Mouse (Mus musculus) limb, embryonic 14.5 days (tissue): ENCODE data around the gene Maats1. TPM values are rescaled to one million over a fixed set of nuclear protein-coding genes. Genes with fewer than 3 reads are reported as not detected.

Experiments used
- ATAC-seq: fragments of 200-750 bp; cut with Nextera tagmentation; 2 replicates; pipeline ENCODE4 v1.8.0; 2017; ENCODE audit warnings: low read depth, moderate number of reproducible peaks, moderate TSS enrichment; ENCODE audit not compliant: low FRiP score
- DNase-seq: peaks from one replicate; pipeline ENCODE4 v3.0.0-alpha.2; 2015; ENCODE audit warnings: low spot score
- H3K27ac ChIP-seq: fragments of 300-500 bp; sonication (generic); replicated peaks from 2 replicates; pipeline ENCODE4 v1.5.1; 2014; ENCODE audit warnings: low read depth, mild to moderate bottlenecking, low read length, moderate library complexity, mixed read lengths
- H3K27me3 ChIP-seq: fragments of 300-500 bp; sonication (generic); 2 replicates; pipeline ENCODE4 v1.6.1; 2014; ENCODE audit warnings: low read length, mixed read lengths; ENCODE audit not compliant: control insufficient read depth, insufficient read depth
- H3K36me3 ChIP-seq: fragments of 300-500 bp; sonication (generic); 2 replicates; pipeline ENCODE4 v1.6.1; 2014; ENCODE audit warnings: mild to moderate bottlenecking, low read length, moderate library complexity, mixed read lengths; ENCODE audit not compliant: control insufficient read depth, insufficient read depth
- H3K4me1 ChIP-seq: fragments of 300-500 bp; sonication (generic); 2 replicates; pipeline ENCODE4 v1.6.1; 2014; ENCODE audit warnings: antibody characterized with exemption, low read length, mixed read lengths; ENCODE audit not compliant: control insufficient read depth, insufficient read depth
- H3K4me2 ChIP-seq: fragments of 300-500 bp; sonication (generic); replicated peaks from 2 replicates; pipeline ENCODE4 v1.6.1; 2014; ENCODE audit warnings: low read depth, mild to moderate bottlenecking, low read length, moderate library complexity; ENCODE audit not compliant: severe bottlenecking
- H3K4me3 ChIP-seq: fragments of 300-500 bp; sonication (generic); replicated peaks from 2 replicates; pipeline ENCODE4 v1.5.1; 2014; ENCODE audit warnings: low read length
- H3K9ac ChIP-seq: fragments of 300-500 bp; sonication (generic); 2 replicates; pipeline ENCODE4 v1.6.1; 2014; ENCODE audit warnings: mild to moderate bottlenecking, low read depth, low read length, moderate library complexity; ENCODE audit not compliant: severe bottlenecking
- H3K9me3 ChIP-seq: fragments of 300-500 bp; sonication (generic); 2 replicates; pipeline ENCODE4 v1.6.1; 2016; ENCODE audit warnings: low read length; ENCODE audit not compliant: control insufficient read depth
- POLR2A ChIP-seq: fragments of 200-500 bp; IDR thresholded peaks from 2 replicates; pipeline ENCODE4 v1.8.0; 2012; ENCODE audit warnings: inconsistent platforms, mild to moderate bottlenecking, moderate library complexity, borderline replicate concordance; ENCODE audit not compliant: insufficient read depth, insufficient read length; ENCODE audit errors: extremely low read depth
- WGBS: fragments of 180-500 bp; shearing (Covaris S2); extraction: QIAGEN DNeasy Blood & Tissue Kit; methylation state at CpG from one replicate; pipeline ENCODE4 v1.1.7; 2014; 5-methylcytosine and 5-hydroxymethylcytosine counted together
- polyA plus RNA-seq, 2 experiments: library from polyadenylated mRNA; depleted of rRNA in 1 of 2; stranded (reverse) in 1 of 2; unstranded in 1 of 2; fragments of >200 nt; fragmentation: Nextera tagmentation in 1 of 2; extraction: Ambion mirVana in 1 of 2; gene quantifications; 2 replicates each; pipeline versions ENCODE4 v1.2.1 to v1.2.3; 2012 to 2014

The Maats1 gene
- polyA plus RNA-seq, 2 experiments = 0.10 TPM; not detected in 1

DNA sequence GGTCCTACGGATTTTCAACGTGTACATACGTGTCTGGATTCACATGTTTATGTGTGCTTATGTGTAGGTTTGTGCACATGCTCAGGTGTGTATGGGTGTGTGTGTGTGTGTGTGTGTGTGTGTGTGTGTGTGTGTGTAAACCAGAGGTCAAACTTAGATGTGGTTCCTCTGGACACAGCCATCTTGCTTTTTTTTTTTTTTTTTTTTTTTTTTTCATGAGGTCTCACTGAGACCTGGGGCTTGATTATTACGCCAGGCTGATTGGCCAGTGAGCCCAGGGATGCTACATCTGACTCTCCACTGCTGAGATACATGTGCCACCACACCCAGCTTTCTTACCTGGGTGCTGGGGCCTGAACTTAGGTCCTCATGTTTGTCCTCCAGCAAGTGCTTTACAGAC is 22.9 kb downstream of the Maats1 start:
- Histone ChIP-seq H3K4me1 (no peaks in the 10 kb centered on the region), H3K9me3 (no peaks in the 10 kb centered on the region), H3K4me3 (no peak overlapping the region), H3K4me2 (no peak overlapping the region), H3K27ac (no peak overlapping the region), H3K9ac (no peak overlapping the region), H3K36me3 (no peaks in the 10 kb centered on the region), H3K27me3 (no peaks in the 10 kb centered on the region)
- ATAC-seq (no peak), DNase-seq (no peak)
- TF ChIP-seq POLR2A = no peak
- WGBS = 92% methylated on average over 4 of the region's 4 CpGs

DNA sequence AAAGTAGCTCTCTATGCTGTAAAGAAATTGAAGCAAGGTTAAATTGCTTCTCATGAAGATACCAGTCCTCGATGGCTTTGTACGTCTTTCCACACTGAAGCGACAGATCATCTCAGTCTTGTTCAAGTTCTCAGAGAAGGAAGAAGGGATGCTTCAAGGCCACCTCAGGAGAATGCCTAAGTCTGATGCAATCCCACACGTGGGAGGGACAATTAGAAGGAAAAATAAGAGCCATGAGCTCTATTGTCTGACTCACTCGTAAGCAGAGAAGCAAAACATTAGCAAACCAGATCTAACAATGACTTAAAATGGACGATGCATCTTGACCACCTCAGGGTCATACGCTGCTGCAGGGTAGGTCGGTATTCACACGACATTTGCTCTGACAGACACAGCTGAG is 23.5 kb downstream of the Maats1 start:
- no peaks in the 10 kb centered on the region for H3K27me3 ChIP-seq
- H3K4me2 ChIP-seq = no peak overlapping the region
- ATAC-seq = no peak
- DNase-seq = no peak
- no peaks in the 10 kb centered on the region for H3K9me3 ChIP-seq
- H3K4me3 ChIP-seq = no peak overlapping the region
- no peak for TF ChIP-seq POLR2A
- no peak overlapping the region for H3K27ac ChIP-seq
- no peak overlapping the region for H3K9ac ChIP-seq
- no peaks in the 10 kb centered on the region for H3K4me1 ChIP-seq
- no peaks in the 10 kb centered on the region for H3K36me3 ChIP-seq
- 81% methylated on average over 9 of the region's 9 CpGs for WGBS

DNA sequence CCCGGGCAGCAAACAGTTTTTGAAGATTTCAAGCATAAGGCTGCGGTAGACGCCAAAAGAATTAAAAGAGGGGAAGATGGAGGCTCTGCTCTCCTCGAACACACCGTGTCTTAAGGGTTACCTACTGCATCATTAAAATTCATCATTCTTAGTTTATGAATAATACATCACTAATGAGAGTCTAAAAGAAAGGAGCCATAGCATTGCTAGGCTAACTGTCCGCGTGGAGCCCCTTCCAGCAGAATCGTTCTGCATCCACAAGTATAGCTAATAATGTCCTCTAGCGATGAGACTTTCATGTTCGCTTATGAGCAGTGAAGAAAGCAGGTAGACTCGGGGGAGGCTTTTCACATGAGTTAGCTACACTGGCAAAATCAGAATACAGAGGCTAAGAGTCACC is 33.7 kb downstream of the Maats1 start:
- Histone ChIP-seq H3K27me3 (no peaks in the 10 kb centered on the region), H3K9ac (no peak overlapping the region), H3K9me3 (no peaks in the 10 kb centered on the region), H3K4me1 (peaks cover 19% of the 10 kb centered on the region), H3K27ac (no peak overlapping the region), H3K4me3 (no peak overlapping the region), H3K36me3 (no peaks in the 10 kb centered on the region), H3K4me2 (no peak overlapping the region)
- ATAC-seq = no peak
- no peak for DNase-seq
- TF ChIP-seq POLR2A = no peak
- WGBS = 78% methylated on average over 11 of the region's 11 CpGs

DNA sequence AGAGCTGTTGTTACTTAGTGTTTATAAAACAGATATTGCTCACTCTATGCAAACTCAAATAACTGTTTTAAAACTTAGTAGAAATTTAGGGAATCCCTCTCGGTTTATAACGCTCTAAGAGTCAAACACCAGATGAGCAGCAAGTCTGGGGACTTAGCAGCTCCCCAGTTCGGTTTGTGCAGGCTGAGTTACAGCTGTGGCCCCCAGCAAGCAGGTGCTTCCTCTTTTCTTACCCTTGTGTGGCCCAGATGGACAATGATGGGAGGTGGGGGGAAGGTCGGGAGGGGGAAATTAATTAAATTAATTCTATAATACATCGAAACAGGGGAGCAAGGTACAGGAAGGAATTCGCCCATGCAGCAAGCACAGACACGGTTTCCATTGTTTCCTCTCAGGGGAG is 34.3 kb downstream of the Maats1 start:
- no peak overlapping the region for H3K9ac ChIP-seq
- peak; percentile 43; the same call in 1 of the 2 replicates for ATAC-seq
- peak overlapping the region; percentile 28; the same call in 1 of the 2 replicates for H3K27ac ChIP-seq
- H3K9me3 ChIP-seq = no peaks in the 10 kb centered on the region
- H3K4me3 ChIP-seq = no peak overlapping the region
- WGBS = 24% methylated on average over 7 of the region's 7 CpGs
- no peak for DNase-seq
- peaks cover 19% of the 10 kb centered on the region for H3K4me1 ChIP-seq
- H3K36me3 ChIP-seq = no peaks in the 10 kb centered on the region
- H3K27me3 ChIP-seq = no peaks in the 10 kb centered on the region
- TF ChIP-seq POLR2A = no peak
- no peak overlapping the region; the same call in 1 of the 2 replicates for H3K4me2 ChIP-seq

DNA sequence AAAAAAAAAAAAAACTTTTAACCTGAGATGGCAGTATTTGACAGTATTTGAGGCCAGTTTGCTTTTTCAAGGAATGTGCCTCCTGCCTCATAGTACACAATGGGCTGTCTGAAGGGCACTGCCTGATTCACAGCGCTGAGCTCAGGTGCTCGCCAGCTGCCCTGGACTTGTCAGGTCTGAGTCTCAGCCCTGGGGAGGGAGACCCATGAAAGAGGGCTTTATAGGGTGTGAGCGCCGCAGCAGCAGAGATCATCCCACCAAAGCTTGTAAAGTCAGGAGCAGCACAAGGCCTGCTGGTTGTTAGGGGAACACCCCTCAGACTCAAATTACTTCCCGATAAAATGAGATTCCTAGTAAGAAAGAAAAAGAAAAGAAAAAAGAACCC is 34.7 kb downstream of the Maats1 start:
- 12% methylated on average over 5 of the region's 5 CpGs for WGBS
- H3K27me3 ChIP-seq = no peaks in the 10 kb centered on the region
- 0 out of 2 replicates have a peak overlapping the region, but pooled peaks have one; percentile 23 for H3K4me2 ChIP-seq
- no peak overlapping the region for H3K4me3 ChIP-seq
- DNase-seq (peak; percentile 23), ATAC-seq (peak; percentile 76)
- H3K9ac ChIP-seq = no peak overlapping the region
- H3K4me1 ChIP-seq = peaks cover 19% of the 10 kb centered on the region
- no peak for TF ChIP-seq POLR2A
- H3K27ac ChIP-seq = peak overlapping the region; percentile 28; the same call in 1 of the 2 replicates
- H3K9me3 ChIP-seq = no peaks in the 10 kb centered on the region
- H3K36me3 ChIP-seq = no peaks in the 10 kb centered on the region

DNA sequence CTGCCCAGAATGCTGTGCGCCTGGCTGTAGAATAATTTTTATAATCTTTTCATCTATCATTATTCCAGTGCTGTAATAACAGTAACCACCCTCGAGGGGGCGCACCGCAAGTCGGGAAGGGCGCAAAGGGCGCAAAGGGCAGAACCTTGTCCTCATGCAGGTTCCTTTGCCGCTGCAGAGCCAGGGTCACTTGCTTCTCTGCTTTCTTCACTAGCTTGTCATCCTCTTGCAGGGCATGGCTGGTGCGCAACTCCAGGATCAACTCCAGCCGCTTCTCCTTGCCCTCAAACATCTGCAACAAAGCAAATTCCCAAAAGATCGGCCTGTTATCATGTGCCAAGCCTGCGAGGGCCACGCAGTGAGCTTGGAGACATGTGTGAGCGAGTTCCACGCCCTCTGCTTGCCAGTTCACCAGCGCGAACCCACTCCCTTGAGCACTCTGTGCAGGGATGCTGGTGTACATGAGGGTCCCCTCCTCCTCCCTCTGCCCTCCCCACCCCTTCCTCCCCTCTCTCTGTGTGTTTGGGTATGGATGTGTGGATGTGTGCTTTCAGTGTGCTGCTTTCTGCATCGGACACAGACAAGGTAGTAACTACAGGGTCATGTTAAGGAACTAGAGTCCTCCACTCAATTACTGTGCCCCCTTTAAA is 35.2 kb downstream of the Maats1 start:
- no peak overlapping the region for H3K27ac ChIP-seq
- H3K4me2 ChIP-seq = peak overlapping the region; percentile 23; the same call in 1 of the 2 replicates
- H3K27me3 ChIP-seq = no peaks in the 10 kb centered on the region
- H3K36me3 ChIP-seq = no peaks in the 10 kb centered on the region
- H3K9me3 ChIP-seq = no peaks in the 10 kb centered on the region
- no peak overlapping the region for H3K9ac ChIP-seq
- DNase-seq = no peak
- no peak overlapping the region for H3K4me3 ChIP-seq
- 0 out of 2 replicates have a peak, but pooled peaks have one; percentile 31 for ATAC-seq
- WGBS = 39% methylated on average over 18 of the region's 18 CpGs
- TF ChIP-seq POLR2A = no peak
- peaks cover 19% of the 10 kb centered on the region for H3K4me1 ChIP-seq
